Mouse (Mus musculus) embryonic facial prominence, embryonic 15.5 days (tissue): Measurements from ENCODE around the gene Gm15293. TPM values are rescaled to one million over a fixed set of nuclear protein-coding genes. Genes with fewer than 3 reads are reported as not detected.
"Not testable (repeated sequence)": the region's sequence is repeated elsewhere in the genome, so short reads cannot be mapped to it uniquely, and the experiment has no call there.

ENCODE experiments used
- ATAC-seq: fragments of 200-750 bp; cut with Nextera tagmentation; 2 replicates; pipeline ENCODE4 v1.8.0; 2017; ENCODE audit warnings: low read depth, moderate TSS enrichment; ENCODE audit not compliant: insufficient number of reproducible peaks, low FRiP score, low TSS enrichment
- H3K27ac ChIP-seq: fragments of 300-500 bp; sonication (generic); replicated peaks from 2 replicates; pipeline ENCODE4 v1.5.1; 2015; ENCODE audit warnings: mild to moderate bottlenecking, inconsistent platforms
- H3K27me3 ChIP-seq: fragments of 300-500 bp; sonication (generic); 2 replicates; pipeline ENCODE4 v1.6.1; 2015; ENCODE audit warnings: inconsistent platforms
- H3K36me3 ChIP-seq: fragments of 300-500 bp; sonication (generic); 2 replicates; pipeline ENCODE4 v1.6.1; 2015; ENCODE audit warnings: mild to moderate bottlenecking, inconsistent platforms
- H3K4me1 ChIP-seq: fragments of 300-500 bp; sonication (generic); 2 replicates; pipeline ENCODE4 v1.6.1; 2015; ENCODE audit warnings: inconsistent platforms
- H3K4me2 ChIP-seq: fragments of 300-500 bp; sonication (generic); replicated peaks from 2 replicates; pipeline ENCODE4 v1.6.1; 2015; ENCODE audit warnings: mild to moderate bottlenecking, inconsistent platforms
- H3K4me3 ChIP-seq: fragments of 300-500 bp; sonication (generic); replicated peaks from 2 replicates; pipeline ENCODE4 v1.5.1; 2015; ENCODE audit warnings: mild to moderate bottlenecking, inconsistent platforms
- H3K9ac ChIP-seq: fragments of 300-500 bp; sonication (generic); 2 replicates; pipeline ENCODE4 v1.6.1; 2015; ENCODE audit warnings: inconsistent platforms
- H3K9me3 ChIP-seq: fragments of 300-500 bp; sonication (generic); replicated peaks from 2 replicates; pipeline ENCODE4 v1.6.1; 2016; ENCODE audit warnings: inconsistent platforms
- WGBS: fragments of 180-500 bp; shearing (Covaris S2); methylation state at CpG from one replicate; pipeline ENCODE4 v1.1.7; 2015; 5-methylcytosine and 5-hydroxymethylcytosine counted together
- polyA plus RNA-seq: library from polyadenylated mRNA; unstranded; fragments of >200 nt; fragmentation: Nextera tagmentation; extraction: Ambion mirVana; gene quantifications from 2 replicates; pipeline ENCODE4 v1.2.1, GENCODE M21; 2015

Gene Gm15293
- polyA plus RNA-seq: not detected in 2 replicates

- WGBS: no CpG with 5 or more reads among the region's 1 CpGs
- H3K27ac ChIP-seq: not testable (repeated sequence)
Observed at GRCm38 (mm10) chr8:21201261-21201660, at the start of gene Gm15293. TSS of gene Gm15293 (plus strand) at chr8:21201561.

GRCm38 (mm10) chr8:21161977-21162376 lies 39.4 kb upstream of the Gm15293 start, which contains the start of gene Defa22:
TSS of gene Defa22 (plus strand) at chr8:21162277.
- not testable (repeated sequence) for H3K36me3 ChIP-seq, H3K27me3 ChIP-seq, H3K9ac ChIP-seq, H3K4me2 ChIP-seq, H3K4me1 ChIP-seq, H3K4me3 ChIP-seq, ATAC-seq, H3K27ac ChIP-seq, H3K9me3 ChIP-seq
- WGBS: no CpG with 5 or more reads among the region's 1 CpGs

More at GRCm38 (mm10) chr8:21201261-21201660, at the start of gene Gm15293:
- not testable (repeated sequence) for H3K9ac ChIP-seq, H3K36me3 ChIP-seq, H3K9me3 ChIP-seq, H3K4me1 ChIP-seq, H3K27me3 ChIP-seq, H3K4me3 ChIP-seq, ATAC-seq, H3K4me2 ChIP-seq

GRCm38 (mm10) chr8:21191314-21191713 lies 10.0 kb upstream of the Gm15293 start, which contains the start of gene Defa31:
TSS of gene Defa31 (plus strand) at chr8:21191614.
- WGBS: no CpG with 5 or more reads among the region's 1 CpGs
- H3K27me3 ChIP-seq: not testable (repeated sequence)

More at GRCm38 (mm10) chr8:21191314-21191713, 10.0 kb upstream of the Gm15293 start, which contains the start of gene Defa31:
- H3K9ac ChIP-seq, H3K4me3 ChIP-seq, H3K27ac ChIP-seq, H3K9me3 ChIP-seq, H3K4me1 ChIP-seq, H3K36me3 ChIP-seq, ATAC-seq, H3K4me2 ChIP-seq: not testable (repeated sequence)

Other genes starting within 250 kb of the Gm15293 start
- gene Defa21, start 176.0 kb upstream of the Gm15293 start, polyA plus RNA-seq: not detected in 2 replicates
- gene Defa23, start 146.5 kb upstream of the Gm15293 start, polyA plus RNA-seq: not detected in 2 replicates
- gene Defa35, start 136.5 kb upstream of the Gm15293 start, polyA plus RNA-seq: not detected in 2 replicates
- not detected in 2 replicates for gene Defa25, start 117.1 kb upstream of the Gm15293 start, polyA plus RNA-seq
- not detected in 2 replicates for gene Gm14851, start 105.5 kb upstream of the Gm15293 start, polyA plus RNA-seq
- gene Defa30, start 66.9 kb upstream of the Gm15293 start, polyA plus RNA-seq: not detected in 2 replicates
- not detected in 2 replicates for gene Defa22, start 39.3 kb upstream of the Gm15293 start, polyA plus RNA-seq
- gene Defa31, start 9.9 kb upstream of the Gm15293 start, polyA plus RNA-seq: not detected in 2 replicates
- not detected in 2 replicates for gene Gm15292, start 48.2 kb downstream of the Gm15293 start, polyA plus RNA-seq
- not detected in 2 replicates for gene Defa27, start 114.0 kb downstream of the Gm15293 start, polyA plus RNA-seq
- not detected in 2 replicates for gene Defa29, start 125.5 kb downstream of the Gm15293 start, polyA plus RNA-seq
- not detected in 2 replicates for gene Defa2, start 177.0 kb downstream of the Gm15293 start, polyA plus RNA-seq
- gene Defa33, start 190.2 kb downstream of the Gm15293 start, polyA plus RNA-seq: not detected in 2 replicates
- not detected in 2 replicates for gene Defa36, start 225.8 kb downstream of the Gm15293 start, polyA plus RNA-seq